Mouse (Mus musculus) left cerebral cortex, postnatal 36 days (tissue): ENCODE results near the gene Mroh8. TPM values are rescaled to one million over a fixed set of nuclear protein-coding genes. Genes with fewer than 3 reads are reported as not detected.

Experiments
- DNase-seq, 2 experiments: peaks; one replicate each; pipeline ENCODE4 v3.0.0; 2021 to 2022; ENCODE audit warnings: low spot score in 2 of 2, mixed read lengths in 1 of 2
- intact Hi-C: fragments of 180-260 bp; cut with DNase I; formaldehyde crosslinking; loops from one replicate; pipeline ENCODE4 v1.15.1; 2025
- total RNA-seq, 2 experiments: library from RNA; stranded (reverse); gene quantifications; 2 replicates each; pipeline ENCODE4 v1.2.3; 2021

Gene Mroh8
- total RNA-seq, 2 experiments from 2014 or later = 1.8 to 1.9 TPM

GRCm38 (mm10) chr2:157164101-157164500, 115.2 kb downstream of the Mroh8 start:
- DNase-seq = no peak
- intact Hi-C loops = no loop called here

Other genes starting within 250 kb of the Mroh8 start
- gene Soga1, start 200.3 kb downstream of the Mroh8 start, total RNA-seq = 10 to 100 TPM; 20.0 to 26.0 TPM
- gene Tldc2, start 192.5 kb downstream of the Mroh8 start, total RNA-seq = not detected
- 10 to 100 TPM; 10.3 to 12.7 TPM for gene Samhd1, start 144.3 kb downstream of the Mroh8 start, total RNA-seq
- gene Rbl1, start 75.0 kb downstream of the Mroh8 start, total RNA-seq = 1 to 10 TPM; 1.2 to 2.1 TPM
- gene Rpn2, start 532 bp downstream of the Mroh8 start, total RNA-seq = 100 to 1,000 TPM; 124 to 128 TPM
- gene Ghrh, start 68.0 kb upstream of the Mroh8 start, total RNA-seq = not detected
- 10 to 100 TPM; 65.5 to 67.4 TPM for gene Manbal, start 88.0 kb upstream of the Mroh8 start, total RNA-seq
- 100 to 1,000 TPM; 130 to 131 TPM for gene Src, start 138.9 kb upstream of the Mroh8 start, total RNA-seq